Mouse (Mus musculus) hindbrain, embryonic 11.5 days (tissue): ENCODE measurements around the gene Edem2. TPM values are rescaled to one million over a fixed set of nuclear protein-coding genes. Genes with fewer than 3 reads are reported as not detected.
A peak's percentile ranks its signal among the peaks of the same experiment; 100 is the strongest.

Experiments used
- ATAC-seq: fragments of 200-750 bp; cut with Nextera tagmentation; 2 replicates; pipeline ENCODE4 v1.8.0; 2017; ENCODE audit warnings: mild to moderate bottlenecking, moderate TSS enrichment, moderate library complexity; ENCODE audit not compliant: low FRiP score
- DNase-seq: peaks from one replicate; pipeline ENCODE4 v3.0.0-alpha.2; 2015; ENCODE audit warnings: low spot score
- H3K27ac ChIP-seq: fragments of 300-500 bp; sonication (generic); 2 replicates; pipeline ENCODE4 v1.5.1; 2014; ENCODE audit warnings: mild to moderate bottlenecking, low read depth, low read length
- H3K27me3 ChIP-seq: fragments of 300-500 bp; sonication (generic); 2 replicates; pipeline ENCODE4 v1.6.1; 2014; ENCODE audit warnings: mild to moderate bottlenecking, low read length, moderate library complexity, mixed read lengths; ENCODE audit not compliant: control insufficient read depth, insufficient read depth
- H3K36me3 ChIP-seq: fragments of 300-500 bp; sonication (generic); 2 replicates; pipeline ENCODE4 v1.6.1; 2014; ENCODE audit warnings: mild to moderate bottlenecking, low read length, moderate library complexity, mixed read lengths; ENCODE audit not compliant: control insufficient read depth, insufficient read depth
- H3K4me1 ChIP-seq: fragments of 300-500 bp; sonication (generic); replicated peaks from 2 replicates; pipeline ENCODE4 v1.6.1; 2014; ENCODE audit warnings: low read length, mixed read lengths; ENCODE audit not compliant: control insufficient read depth, insufficient read depth
- H3K4me2 ChIP-seq: fragments of 300-500 bp; sonication (generic); replicated peaks from 2 replicates; pipeline ENCODE4 v1.6.1; 2014; ENCODE audit warnings: mild to moderate bottlenecking, low read depth, low read length
- H3K4me3 ChIP-seq: fragments of 300-500 bp; sonication (generic); 2 replicates; pipeline ENCODE4 v1.5.1; 2014; ENCODE audit warnings: low read depth, low read length
- H3K9ac ChIP-seq: fragments of 300-500 bp; sonication (generic); 2 replicates; pipeline ENCODE4 v1.6.1; 2014; ENCODE audit warnings: low read depth, low read length
- H3K9me3 ChIP-seq: fragments of 300-500 bp; sonication (generic); 2 replicates; pipeline ENCODE4 v1.6.1; 2016; ENCODE audit warnings: low read length; ENCODE audit not compliant: control insufficient read depth
- WGBS: fragments of 180-500 bp; shearing (Covaris S2); extraction: QIAGEN DNeasy Blood & Tissue Kit; methylation state at CpG from one replicate; pipeline ENCODE4 v1.1.7; 2014; 5-methylcytosine and 5-hydroxymethylcytosine counted together
- polyA plus RNA-seq: library from polyadenylated mRNA; unstranded; fragments of >200 nt; fragmentation: Nextera tagmentation; extraction: Ambion mirVana; gene quantifications from 2 replicates; pipeline ENCODE4 v1.2.1, GENCODE M21; 2014

Edem2 gene
- polyA plus RNA-seq, 1 experiment from 2014 or later: 37.4 TPM

GRCm38 (mm10) chr2:155773664-155774063 lies 44.4 kb upstream of the Edem2 start:
- DNase-seq (no peak), ATAC-seq (no peak)
- 0 out of 2 replicates have a peak, but pooled peaks cover 2% of the 10 kb centered on the region for H3K4me1 ChIP-seq
- no peak overlapping the region for H3K4me2 ChIP-seq
- H3K27ac ChIP-seq: no peak overlapping the region
- H3K27me3 ChIP-seq: peaks cover 14% of the 10 kb centered on the region
- WGBS: 71% methylated on average over 4 of the region's 4 CpGs
- no peak overlapping the region for H3K9ac ChIP-seq
- no peak overlapping the region for H3K4me3 ChIP-seq
- no peaks in the 10 kb centered on the region for H3K9me3 ChIP-seq
- no peaks in the 10 kb centered on the region for H3K36me3 ChIP-seq

- WGBS: 55% methylated on average over 13 of the region's 13 CpGs
- ATAC-seq (0 out of 2 replicates have a peak, but pooled peaks have one; percentile 40), DNase-seq (peak; percentile 90)
- no peaks in the 10 kb centered on the region for H3K36me3 ChIP-seq
- no peaks in the 10 kb centered on the region for H3K27me3 ChIP-seq
- H3K4me2 ChIP-seq: no peak overlapping the region
- H3K4me1 ChIP-seq: no peaks in the 10 kb centered on the region
- no peak overlapping the region for H3K4me3 ChIP-seq
- H3K9ac ChIP-seq: no peak overlapping the region
- H3K9me3 ChIP-seq: no peaks in the 10 kb centered on the region
- H3K27ac ChIP-seq: no peak overlapping the region
These were observed 35.6 kb upstream of the Edem2 start for GRCm38 (mm10) chr2:155764679-155765418.

- H3K9me3 ChIP-seq: no peaks in the 10 kb centered on the region
- H3K36me3 ChIP-seq: no peaks in the 10 kb centered on the region
- DNase-seq (no peak), ATAC-seq (no peak)
- WGBS: 65% methylated on average over 14 of the region's 14 CpGs
- no peak overlapping the region for H3K9ac ChIP-seq
- no peaks in the 10 kb centered on the region for H3K27me3 ChIP-seq
- H3K27ac ChIP-seq: no peak overlapping the region
- no peaks in the 10 kb centered on the region for H3K4me1 ChIP-seq
- H3K4me3 ChIP-seq: no peak overlapping the region
- H3K4me2 ChIP-seq: no peak overlapping the region
These were observed 27.7 kb upstream of the Edem2 start for GRCm38 (mm10) chr2:155756855-155757566.

GRCm38 (mm10) chr2:155755746-155756145 lies 26.5 kb upstream of the Edem2 start:
- WGBS: 7% methylated on average over 1 of the region's 1 CpGs
- H3K27ac ChIP-seq: no peak overlapping the region
- DNase-seq: peak; percentile 57
- H3K9ac ChIP-seq: no peak overlapping the region
- H3K9me3 ChIP-seq: no peaks in the 10 kb centered on the region
- H3K36me3 ChIP-seq: no peaks in the 10 kb centered on the region
- H3K4me1 ChIP-seq: no peaks in the 10 kb centered on the region; the same call in 1 of the 2 replicates
- ATAC-seq: no peak
- no peak overlapping the region for H3K4me3 ChIP-seq
- H3K27me3 ChIP-seq: 0 out of 2 replicates have a peak, but pooled peaks cover 3% of the 10 kb centered on the region
- H3K4me2 ChIP-seq: no peak overlapping the region

- Histone ChIP-seq H3K4me3 (peak within 1 kb of the TSS; percentile 25), H3K4me2 (peak within 1 kb of the TSS; percentile 49), H3K9ac (peak within 1 kb of the TSS; percentile 45), H3K4me1 (no peaks in the 10 kb centered on the region; the same call in 1 of the 2 replicates), H3K27ac (no peak within 1 kb of the TSS), H3K9me3 (no peaks in the 10 kb centered on the region), H3K27me3 (0 out of 2 replicates have a peak, but pooled peaks cover 3% of the 10 kb centered on the region), H3K36me3 (no peaks in the 10 kb centered on the region)
- DNase-seq (peak; percentile 31), ATAC-seq (no peak)
- WGBS: 3% methylated on average over 25 of the region's 25 CpGs
These were observed 21.9 kb upstream of the Edem2 start, which contains the start of gene Procr for GRCm38 (mm10) chr2:155751014-155751786. Gene Procr (plus strand): TSS chr2:155751117.

- Histone ChIP-seq H3K9ac (no peak overlapping the region), H3K4me1 (no peaks in the 10 kb centered on the region; the same call in 1 of the 2 replicates), H3K36me3 (no peaks in the 10 kb centered on the region), H3K27me3 (0 out of 2 replicates have a peak, but pooled peaks cover 3% of the 10 kb centered on the region), H3K4me3 (no peak overlapping the region), H3K27ac (no peak overlapping the region), H3K9me3 (no peaks in the 10 kb centered on the region), H3K4me2 (no peak overlapping the region)
- DNase-seq (no peak), ATAC-seq (no peak)
- WGBS: 89% methylated on average over 4 of the region's 4 CpGs
These were observed 20.1 kb upstream of the Edem2 start for GRCm38 (mm10) chr2:155749394-155749793.

GRCm38 (mm10) chr2:155745487-155745886 lies 16.2 kb upstream of the Edem2 start:
- 62% methylated on average over 3 of the region's 3 CpGs for WGBS
- ATAC-seq: no peak
- H3K9ac ChIP-seq: no peak overlapping the region

GRCm38 (mm10) chr2:155743351-155743750 lies 14.1 kb upstream of the Edem2 start:
- H3K4me1 ChIP-seq: no peaks in the 10 kb centered on the region
- no peak overlapping the region for H3K4me2 ChIP-seq
- ATAC-seq: no peak
- H3K27me3 ChIP-seq: no peaks in the 10 kb centered on the region
- DNase-seq: no peak
- H3K9ac ChIP-seq: no peak overlapping the region
- H3K36me3 ChIP-seq: no peaks in the 10 kb centered on the region
- no peak overlapping the region for H3K27ac ChIP-seq
- WGBS: 87% methylated on average over 9 of the region's 9 CpGs
- H3K4me3 ChIP-seq: no peak overlapping the region
- no peaks in the 10 kb centered on the region for H3K9me3 ChIP-seq

More at GRCm38 (mm10) chr2:155745487-155745886, 16.2 kb upstream of the Edem2 start:
- no peak for DNase-seq
- no peak overlapping the region for H3K27ac ChIP-seq
- no peak overlapping the region for H3K4me3 ChIP-seq
- no peaks in the 10 kb centered on the region for H3K9me3 ChIP-seq
- H3K36me3 ChIP-seq: no peaks in the 10 kb centered on the region
- H3K4me1 ChIP-seq: no peaks in the 10 kb centered on the region
- no peak overlapping the region for H3K4me2 ChIP-seq
- H3K27me3 ChIP-seq: no peaks in the 10 kb centered on the region
